Mouse (Mus musculus): ENCODE measurements at regions not wholly inside any gene's neighbourhood (a gene's known extent, or its start where the extent isn't known, plus 50 kb on each side); places are given as distances from the start of the nearest gene placed in this dataset.

- DNase-seq: peak; percentile 33 to 46
- intact Hi-C loops (cut with DNase I): loop anchor here (5.0 to 10.0 kb wide), 3 partner anchors 56 to 328 kb away; no protein-coding TSS in a partner anchor
Observed at GRCm38 (mm10) chr8:103912983-103913926, 188.2 kb upstream of the Cdh5 start.

GRCm38 (mm10) chr8:103913927-103914640 lies 187.3 kb upstream of the Cdh5 start:
- intact Hi-C loops (cut with DNase I): loop anchor here (5.0 to 10.0 kb wide), 3 partner anchors 57 to 329 kb away; no protein-coding TSS in a partner anchor
- peak; percentile 18 to 27 for DNase-seq

- DNase-seq: no peak
- intact Hi-C loops (cut with DNase I): loop anchor here (10.0 kb wide), 2 partner anchors 185 to 335 kb away; no protein-coding TSS in a partner anchor
Observed at GRCm38 (mm10) chr8:103919324-103919723, 182.1 kb upstream of the Cdh5 start.

- DNase-seq: no peak
- intact Hi-C loops (cut with DNase I): no loop called here
Observed at GRCm38 (mm10) chr8:103921621-103922020, 179.8 kb upstream of the Cdh5 start.

- DNase-seq: no peak
- intact Hi-C loops (cut with DNase I): no loop called here
Observed at GRCm38 (mm10) chr8:103922746-103923145, 178.7 kb upstream of the Cdh5 start.

- intact Hi-C loops (cut with DNase I): no loop called here
- no peak for DNase-seq
Observed at GRCm38 (mm10) chr8:103932681-103933080, 168.7 kb upstream of the Cdh5 start.

- intact Hi-C loops (cut with DNase I): no loop called here
- no peak for DNase-seq
Observed at GRCm38 (mm10) chr8:103936491-103936890, 164.9 kb upstream of the Cdh5 start.

- DNase-seq: no peak
- intact Hi-C loops (cut with DNase I): no loop called here
Observed at GRCm38 (mm10) chr8:103938283-103939230, 162.9 kb upstream of the Cdh5 start.

GRCm38 (mm10) chr8:103940958-103941532 lies 160.4 kb upstream of the Cdh5 start:
- intact Hi-C loops (cut with DNase I): no loop called here
- DNase-seq: no peak

- no peak for DNase-seq
- intact Hi-C loops (cut with DNase I): no loop called here
Observed at GRCm38 (mm10) chr8:103948474-103948873, 153.0 kb upstream of the Cdh5 start.

GRCm38 (mm10) chr8:103950460-103950859 lies 151.0 kb upstream of the Cdh5 start:
- intact Hi-C loops (cut with DNase I): no loop called here
- DNase-seq: no peak

GRCm38 (mm10) chr8:103953586-103953985 lies 147.8 kb upstream of the Cdh5 start:
- no peak for DNase-seq
- intact Hi-C loops (cut with DNase I): no loop called here

- intact Hi-C loops (cut with DNase I): no loop called here
Observed at GRCm38 (mm10) chr8:103955568-103956260, 145.7 kb upstream of the Cdh5 start.

GRCm38 (mm10) chr8:103964293-103964918 lies 137.0 kb upstream of the Cdh5 start:
- intact Hi-C loops (cut with DNase I): no loop called here
- DNase-seq: peak in 1 of 2 experiments; percentile 6

More at GRCm38 (mm10) chr8:103955568-103956260, 145.7 kb upstream of the Cdh5 start:
- no peak for DNase-seq

- intact Hi-C loops (cut with DNase I): no loop called here
Observed at GRCm38 (mm10) chr8:103969929-103970328, 131.5 kb upstream of the Cdh5 start.

GRCm38 (mm10) chr8:103970511-103970910 lies 130.9 kb upstream of the Cdh5 start:
- intact Hi-C loops (cut with DNase I): no loop called here
- DNase-seq: no peak

More at GRCm38 (mm10) chr8:103969929-103970328, 131.5 kb upstream of the Cdh5 start:
- no peak for DNase-seq

GRCm38 (mm10) chr8:103970966-103971365 lies 130.5 kb upstream of the Cdh5 start:
- DNase-seq: no peak
- intact Hi-C loops (cut with DNase I): no loop called here

GRCm38 (mm10) chr8:103976488-103976887 lies 124.9 kb upstream of the Cdh5 start:
- intact Hi-C loops (cut with DNase I): no loop called here

GRCm38 (mm10) chr8:103978948-103979347 lies 122.5 kb upstream of the Cdh5 start:
- no peak for DNase-seq
- intact Hi-C loops (cut with DNase I): no loop called here

More at GRCm38 (mm10) chr8:103976488-103976887, 124.9 kb upstream of the Cdh5 start:
- no peak for DNase-seq
